Comparison of ENCODE assay signal across 28 mouse cellular contexts in the genomic region with DNA sequence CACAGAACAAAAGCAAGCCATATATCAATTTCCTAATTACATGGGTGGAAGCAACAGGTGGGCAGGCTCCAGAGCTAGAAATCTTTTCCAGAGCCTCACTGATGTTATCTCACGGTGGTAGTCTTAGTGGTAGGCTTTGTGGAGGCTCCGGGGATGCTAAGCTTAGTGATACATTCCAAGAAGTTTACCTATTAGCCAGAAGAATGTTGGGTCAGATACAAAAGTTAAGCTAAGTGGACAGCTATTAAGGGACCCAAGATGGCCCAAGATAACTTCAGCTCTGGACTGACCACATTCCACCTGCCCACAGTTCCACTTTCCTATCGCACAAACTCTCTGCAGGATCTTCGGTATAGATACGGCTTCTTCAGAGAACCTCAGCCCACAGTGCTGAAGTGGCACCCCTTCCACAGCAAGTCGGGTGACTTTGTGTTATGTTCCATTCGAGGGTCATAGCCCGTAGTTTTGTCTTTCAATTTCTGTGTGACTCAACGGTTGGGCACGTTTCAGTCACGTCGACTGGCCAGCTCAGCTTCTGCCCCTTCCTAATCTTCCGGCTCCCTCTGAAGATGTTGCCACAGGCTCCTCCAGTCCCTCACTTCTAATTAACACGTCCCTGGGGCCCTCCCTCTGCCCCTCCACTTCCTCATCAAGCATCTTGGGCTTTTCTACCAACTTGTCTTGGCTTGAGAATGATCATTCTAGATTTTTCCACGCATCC. TPM values are rescaled to one million over a fixed set of nuclear protein-coding genes. Genes with fewer than 3 reads are reported as not detected.
DNase-seq lines count a peak whose midpoint lies in the region; ATAC-seq and TF ChIP-seq lines count a peak whose summit lies in the region.
"Had no signal": no experiment of that assay in that cellular context is flagged by ENCODE, and none has a peak within 500 bp of the region (broad histone marks: within the 10 kb centered on the region; RNA-seq: fewer than 3 reads in every experiment).

No protein-coding gene starts in this region.

- no peaks in the 10 kb centered on the region for H3K36me3 ChIP-seq in kidney, embryonic 16.5 days (ENCODE audit: insufficient read depth, low read length)
- no peaks in the 10 kb centered on the region for H3K36me3 ChIP-seq in midbrain, embryonic 11.5 days (ENCODE audit: control insufficient read depth, insufficient read depth, low read length)
- no peaks in the 10 kb centered on the region for H3K36me3 ChIP-seq in midbrain, embryonic 13.5 days
- H3K36me3 ChIP-seq: embryonic facial prominence, embryonic 12.5 days; hindbrain, embryonic 12.5 days; intestine, embryonic 15.5 days; liver, embryonic 12.5 days; midbrain, embryonic 12.5 days had no signal

- 48% methylated on average over 15 of the region's 15 CpGs for WGBS in kidney, embryonic 16.5 days
- WGBS in midbrain, embryonic 11.5 days = 78% methylated on average over 15 of the region's 15 CpGs
- 76% methylated on average over 15 of the region's 15 CpGs for WGBS in midbrain, embryonic 13.5 days

- no peaks in the 10 kb centered on the region for H3K9me3 ChIP-seq in kidney, embryonic 16.5 days (ENCODE audit: low read length)
- H3K9me3 ChIP-seq in midbrain, embryonic 11.5 days (ENCODE audit: control insufficient read depth, low read length) = no peaks in the 10 kb centered on the region
- no peaks in the 10 kb centered on the region for H3K9me3 ChIP-seq in midbrain, embryonic 13.5 days
- H3K9me3 ChIP-seq: embryonic facial prominence, embryonic 12.5 days; hindbrain, embryonic 12.5 days; intestine, embryonic 15.5 days; liver, embryonic 12.5 days; midbrain, embryonic 12.5 days had no signal

- no peak for TF ChIP-seq CTCF in Patski (IDR thresholded peaks at IDR 0.05)

- no peak for DNase-seq in kidney, postnatal 10 days
- peak; percentile 39 for DNase-seq in midbrain, embryonic 11.5 days (ENCODE audit: low spot score, missing footprints)
- DNase-seq in Patski (ENCODE audit: low read depth, low spot score) = peak; percentile 66
- DNase-seq in yolk sac, embryonic 10.5 days (ENCODE audit: low spot score) = peak; percentile 63
- DNase-seq in adrenal gland, adult 18-20 months (ENCODE audit: low spot score in 2 of 2) = no peak
- DNase-seq: adrenal gland, postnatal 10 days; cerebellum, adult 8-10 months; cerebellum, postnatal 36 days; embryo, embryonic 11 days; gastrocnemius, postnatal 25 days; heart, adult 18-20 months; heart, postnatal 36 days; layer of hippocampus, postnatal 36 days; left cerebral cortex, postnatal 4 days; liver, postnatal 0 days; lung, postnatal 14 days; spleen, adult 18-20 months; thymus, postnatal 14 days had no signal

- ATAC-seq in kidney, embryonic 16.5 days (ENCODE audit: low FRiP score, low TSS enrichment) = peak; percentile 23; the same call in 1 of the 2 replicates
- ATAC-seq in midbrain, embryonic 11.5 days (ENCODE audit: low FRiP score) = no peak
- ATAC-seq in midbrain, embryonic 13.5 days = no peak
- ATAC-seq in Patski = peak; percentile 74
- ATAC-seq: forebrain, embryonic 14.5 days; hindbrain, postnatal 0 days; intestine, embryonic 15.5 days; liver, embryonic 12.5 days; liver, postnatal 0 days had no signal

- CTCF ChIA-PET in Patski (lab: Charles Lee) = interaction anchor here (0.6 to 2.4 kb wide), 8 partner anchors 10 to 127 kb away, joined by 3 to 14 read pairs (median 3); a partner anchor contains a TSS

- H3K4me3 ChIP-seq in kidney, embryonic 16.5 days (ENCODE audit: low read length) = no peak overlapping the region
- H3K4me3 ChIP-seq in midbrain, embryonic 11.5 days (ENCODE audit: low read depth, low read length) = no peak overlapping the region
- H3K4me3 ChIP-seq in midbrain, embryonic 13.5 days (replicated peaks) = no peak overlapping the region
- H3K4me3 ChIP-seq: embryonic facial prominence, embryonic 12.5 days; hindbrain, embryonic 12.5 days; intestine, embryonic 15.5 days; liver, embryonic 12.5 days; midbrain, embryonic 12.5 days had no signal

- in situ Hi-C loops in Patski (cut with MboI; ENCODE audit: low pct_unique_long_range_greater_than_20kb) = no loop called here

- H3K27ac ChIP-seq in kidney, embryonic 16.5 days (ENCODE audit: low read length) = no peak overlapping the region
- no peak overlapping the region for H3K27ac ChIP-seq in midbrain, embryonic 11.5 days (ENCODE audit: low read depth, low read length)
- H3K27ac ChIP-seq in midbrain, embryonic 13.5 days = no peak overlapping the region
- H3K27ac ChIP-seq: embryonic facial prominence, embryonic 12.5 days; hindbrain, embryonic 12.5 days; hindbrain, postnatal 0 days; intestine, embryonic 15.5 days; liver, embryonic 12.5 days; midbrain, embryonic 12.5 days had no signal

- no peak overlapping the region for H3K4me2 ChIP-seq in kidney, embryonic 16.5 days (replicated peaks; ENCODE audit: low read depth, low read length)
- H3K4me2 ChIP-seq in midbrain, embryonic 11.5 days = no peak overlapping the region
- H3K4me2 ChIP-seq in midbrain, embryonic 13.5 days (replicated peaks) = no peak overlapping the region
- H3K4me2 ChIP-seq: embryonic facial prominence, embryonic 12.5 days; heart, embryonic 11.5 days; hindbrain, embryonic 12.5 days; intestine, embryonic 15.5 days; liver, embryonic 12.5 days; midbrain, embryonic 12.5 days had no signal

- no peak overlapping the region for H3K9ac ChIP-seq in kidney, embryonic 16.5 days (replicated peaks; ENCODE audit: low read length)
- H3K9ac ChIP-seq in midbrain, embryonic 11.5 days (ENCODE audit: low read length) = no peak overlapping the region
- H3K9ac ChIP-seq in midbrain, embryonic 13.5 days (replicated peaks) = no peak overlapping the region
- H3K9ac ChIP-seq: embryonic facial prominence, embryonic 12.5 days; hindbrain, embryonic 12.5 days; intestine, embryonic 15.5 days; liver, embryonic 12.5 days; liver, postnatal 0 days; midbrain, embryonic 12.5 days had no signal

- peaks cover 7% of the 10 kb centered on the region; the same call in 1 of the 2 replicates for H3K4me1 ChIP-seq in kidney, embryonic 16.5 days (ENCODE audit: insufficient read depth, low read length)
- H3K4me1 ChIP-seq in midbrain, embryonic 11.5 days (ENCODE audit: control insufficient read depth, insufficient read depth, low read length) = no peaks in the 10 kb centered on the region
- no peaks in the 10 kb centered on the region for H3K4me1 ChIP-seq in midbrain, embryonic 13.5 days (replicated peaks)
- H3K4me1 ChIP-seq: embryonic facial prominence, embryonic 12.5 days; hindbrain, embryonic 12.5 days; intestine, embryonic 15.5 days; liver, embryonic 12.5 days; midbrain, embryonic 12.5 days had no signal

- no peaks in the 10 kb centered on the region for H3K27me3 ChIP-seq in kidney, embryonic 16.5 days (ENCODE audit: insufficient read depth, low read length)
- H3K27me3 ChIP-seq in midbrain, embryonic 11.5 days (ENCODE audit: control insufficient read depth, insufficient read depth, low read length) = no peaks in the 10 kb centered on the region
- no peaks in the 10 kb centered on the region for H3K27me3 ChIP-seq in midbrain, embryonic 13.5 days
- no peaks in the 10 kb centered on the region for H3K27me3 ChIP-seq in Patski
- H3K27me3 ChIP-seq: embryonic facial prominence, embryonic 12.5 days; hindbrain, embryonic 12.5 days; intestine, embryonic 15.5 days; midbrain, embryonic 12.5 days had no signal

- POLR2A ChIA-PET in Patski (lab: Charles Lee) = interaction anchor here (1.0 to 2.4 kb wide), 3 partner anchors 31 to 93 kb away, joined by 3 to 15 read pairs (median 3); a partner anchor contains a TSS

RNA-seq across cellular contexts. Expression of a gene that starts 36.8 kb away (rescaled TPM):
- polyA plus RNA-seq in kidney, embryonic 16.5 days (2015; fragmentation: Nextera tagmentation; extraction: Ambion mirVana) = 15.6 TPM in 2 replicates
- 23.7 and 28.0 TPM in 2 replicates for polyA plus RNA-seq in midbrain, embryonic 11.5 days (2014; fragmentation: Nextera tagmentation; extraction: Ambion mirVana)
- polyA plus RNA-seq in midbrain, embryonic 13.5 days (2015; fragmentation: Nextera tagmentation; extraction: Ambion mirVana) = 30.9 and 33.0 TPM in 2 replicates
- polyA plus RNA-seq in Patski (2021) = 20.1 TPM
- 10 to 100 TPM; 11.7 to 14.5 TPM for total RNA-seq in adrenal gland, adult 18-20 months (2021)

Comparison
In these comparisons a context has a peak if more than half of its experiments do, and no peak if none do; other contexts are left out.
1. ATAC-seq: peak in kidney, embryonic 16.5 days (single experiment) and Patski (single experiment); none in midbrain, embryonic 11.5 days (single experiment) and midbrain, embryonic 13.5 days (single experiment).
2. DNase-seq: peak in midbrain, embryonic 11.5 days (single experiment), Patski (single experiment) and yolk sac, embryonic 10.5 days (single experiment); none in kidney, postnatal 10 days (single experiment) and adrenal gland, adult 18-20 months (0 of 2).